Mouse (Mus musculus) left cerebral cortex, adult 11 months (tissue): ENCODE results near the gene Dmtf1.

ENCODE experiments used
- DNase-seq: peaks from one replicate; pipeline ENCODE4 v3.0.0; 2022; ENCODE audit warnings: low spot score

Dmtf1 gene

GRCm38 (mm10) chr5:9107296-9108089 is 54.1 kb downstream of the Dmtf1 start:
- no peak for DNase-seq

DNA sequence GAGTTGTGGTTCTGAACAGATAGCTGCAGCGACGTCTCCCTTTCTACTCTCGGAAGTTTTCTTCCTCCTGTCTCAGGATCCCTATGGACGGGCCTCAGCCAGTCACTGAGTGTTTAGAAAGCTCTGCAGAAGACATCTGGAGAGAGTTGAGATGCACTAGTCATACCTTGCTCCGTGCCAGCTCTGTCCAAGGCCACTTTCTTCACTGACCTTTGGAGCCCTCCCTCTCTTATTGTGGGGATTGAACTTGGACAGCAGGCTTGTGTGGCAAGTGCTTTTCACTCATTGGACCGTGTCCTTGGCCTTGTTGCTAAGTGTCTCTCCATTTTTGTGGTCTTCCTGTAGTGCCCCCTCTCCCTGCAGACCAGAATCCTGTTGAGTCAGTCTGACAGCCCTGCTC is 54.8 kb downstream of the Dmtf1 start:
- DNase-seq: no peak

- no peak for DNase-seq
Observed at GRCm38 (mm10) chr5:9103958-9104357, 57.6 kb downstream of the Dmtf1 start.

DNA sequence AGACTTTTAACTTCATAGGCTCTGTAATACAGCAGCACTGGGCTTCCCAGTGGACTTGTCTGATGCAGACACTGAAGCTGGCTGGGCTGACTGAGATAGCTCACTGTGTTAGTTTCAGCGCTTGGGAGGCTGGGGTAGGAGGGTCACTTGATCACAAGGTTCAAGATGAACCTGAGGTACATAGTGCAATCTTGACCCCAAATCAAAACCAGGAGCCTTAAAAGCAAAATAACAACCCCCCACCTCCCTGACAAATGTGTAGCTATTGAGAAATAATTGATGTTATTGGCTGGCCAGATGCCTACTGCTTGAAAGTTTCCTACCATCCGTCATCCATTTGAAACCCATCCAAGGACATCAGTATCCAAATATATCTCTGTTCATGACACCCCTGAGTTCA is 58.9 kb downstream of the Dmtf1 start:
- DNase-seq: no peak

GRCm38 (mm10) chr5:9100849-9101801 is 60.5 kb downstream of the Dmtf1 start:
- DNase-seq: no peak

- DNase-seq: peak; percentile 80
Observed at GRCm38 (mm10) chr5:9100207-9100848, 61.2 kb downstream of the Dmtf1 start, which contains the start of gene Tmem243. TSS of gene Tmem243 (plus strand) at chr5:9100668.

- DNase-seq: no peak
Observed at GRCm38 (mm10) chr5:9093490-9093889, 68.1 kb downstream of the Dmtf1 start.

GRCm38 (mm10) chr5:9092716-9093115 is 68.9 kb downstream of the Dmtf1 start:
- DNase-seq: no peak

DNA sequence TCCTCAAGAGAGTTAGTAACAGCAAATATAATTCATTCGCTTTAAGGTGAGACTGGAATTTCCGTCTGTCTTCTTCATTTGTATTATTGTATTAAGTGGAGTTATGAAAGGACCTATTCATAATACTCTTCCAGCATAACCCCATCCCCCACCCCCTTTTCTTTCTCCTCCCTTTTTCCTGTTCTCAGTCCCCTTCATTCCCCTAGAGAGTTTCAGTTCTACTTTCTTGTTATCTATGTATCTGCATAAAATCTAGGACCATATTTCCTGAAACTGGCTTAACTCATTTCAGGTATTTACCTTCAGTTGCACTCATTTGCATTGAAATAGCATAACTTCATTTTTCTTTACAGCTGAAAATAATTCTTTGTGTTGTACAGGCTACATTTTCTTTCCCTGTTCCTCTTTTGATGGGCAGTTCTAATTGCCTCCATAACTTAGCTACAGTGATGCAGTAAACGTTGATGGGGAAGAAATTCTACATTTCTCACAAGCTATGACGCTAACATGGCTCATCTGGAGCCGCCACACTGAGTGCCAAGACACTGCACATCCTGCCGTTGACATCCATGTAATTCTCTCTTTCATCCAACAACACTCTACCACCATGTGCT is 71.0 kb downstream of the Dmtf1 start:
- no peak for DNase-seq

DNA sequence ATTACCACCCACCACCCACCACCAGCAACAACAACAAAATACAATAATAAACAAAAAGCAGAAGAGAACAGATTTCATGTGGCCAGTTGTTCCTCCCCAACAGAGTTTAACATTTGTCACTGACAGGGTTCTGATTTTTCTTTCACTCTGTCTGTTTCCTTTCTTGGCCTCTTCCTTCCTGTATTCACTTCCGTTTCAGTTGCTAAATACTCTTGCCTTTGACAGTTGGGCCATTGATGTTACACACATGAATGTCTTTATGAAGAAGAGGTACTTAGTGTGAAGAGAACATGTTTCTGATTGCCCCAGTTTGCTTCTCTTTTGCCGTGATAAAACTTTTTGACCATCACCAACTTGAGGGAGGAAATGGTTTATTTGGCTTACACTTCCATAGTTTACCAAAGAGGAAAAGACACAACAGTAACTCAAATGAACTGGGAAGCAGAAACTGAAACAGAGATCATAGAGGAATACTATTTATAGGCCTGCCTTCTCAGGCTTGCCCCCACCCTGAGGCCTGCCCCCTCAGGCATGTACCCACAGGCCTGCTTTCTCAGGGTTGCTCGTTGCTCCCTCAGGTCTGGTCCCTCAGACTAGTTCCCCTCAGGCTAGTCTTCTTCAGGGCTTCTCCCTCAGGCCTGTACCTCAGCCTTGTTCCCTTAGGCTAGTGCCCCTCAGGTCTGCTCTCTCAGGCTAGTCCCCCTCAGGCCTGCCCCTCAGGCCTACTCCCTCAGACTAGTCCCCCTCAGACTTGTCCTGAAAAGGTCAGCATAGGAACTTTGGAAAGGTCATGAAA is 74.5 kb downstream of the Dmtf1 start:
- no peak for DNase-seq

DNA sequence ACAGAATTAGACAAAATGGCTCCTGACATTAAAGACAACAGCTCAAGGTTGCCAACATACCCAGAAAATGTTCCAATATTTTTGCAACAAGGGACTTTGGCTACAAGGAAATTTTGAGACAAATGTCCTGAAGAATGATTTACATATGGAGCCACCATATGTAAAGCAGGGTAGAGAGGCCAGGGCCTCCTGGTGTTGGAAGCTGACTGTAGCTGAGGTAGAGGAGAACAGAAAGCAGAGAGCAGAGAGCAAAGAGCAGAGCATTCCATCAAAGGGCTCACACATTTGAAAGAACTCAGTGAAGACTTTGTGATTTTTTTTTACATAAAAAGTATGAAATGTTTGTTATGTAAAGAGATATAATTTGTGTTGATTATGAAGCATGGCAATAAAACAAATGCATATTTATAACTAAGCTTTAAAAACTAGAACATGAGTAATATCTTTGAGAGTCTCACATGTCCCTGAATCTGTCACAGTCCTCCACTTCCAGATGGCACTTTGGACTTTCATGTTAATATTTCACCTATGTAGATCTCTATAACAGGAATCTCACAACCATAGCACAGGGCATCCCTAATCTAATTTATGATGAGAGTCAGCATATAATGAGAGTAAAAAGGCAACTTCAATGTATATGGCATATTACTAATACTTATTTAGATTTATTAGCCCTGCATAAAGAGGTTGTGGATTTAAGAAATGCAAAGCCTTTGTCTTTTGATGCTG is 81.6 kb downstream of the Dmtf1 start:
- no peak for DNase-seq

DNA sequence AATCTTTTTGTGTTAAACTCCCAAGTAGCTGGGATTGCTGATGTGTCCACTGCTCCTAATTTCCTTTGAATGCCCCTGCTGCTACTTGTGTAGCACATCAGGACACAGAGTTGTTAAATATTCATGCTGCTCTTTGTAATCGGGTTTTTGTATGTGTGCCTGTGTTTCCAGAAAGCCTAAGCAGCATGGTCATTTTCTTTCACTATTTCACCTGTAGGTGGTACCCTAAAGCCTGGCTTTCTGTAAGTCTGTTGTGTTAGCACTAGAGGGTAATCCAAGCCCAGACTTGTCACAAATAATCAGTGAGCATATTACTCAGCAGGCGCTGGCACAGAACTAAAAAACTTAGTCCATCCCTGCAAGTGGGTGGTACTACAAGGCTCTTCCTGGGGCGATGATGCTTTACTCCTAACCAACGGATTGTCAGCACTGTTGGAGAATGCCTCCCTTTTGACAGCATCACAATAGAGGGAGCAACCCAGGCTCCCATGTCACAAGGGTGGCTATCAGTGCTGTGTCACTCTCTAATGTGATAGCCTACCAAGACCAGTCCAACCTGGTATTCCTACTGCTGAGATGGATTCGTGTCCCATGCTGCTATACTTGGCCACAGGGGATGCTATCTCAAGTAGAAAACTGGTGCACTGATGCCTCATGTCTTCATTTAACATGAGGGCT is 88.3 kb downstream of the Dmtf1 start:
- DNase-seq: no peak

GRCm38 (mm10) chr5:9071360-9071759 is 90.2 kb downstream of the Dmtf1 start:
- DNase-seq: no peak

DNA sequence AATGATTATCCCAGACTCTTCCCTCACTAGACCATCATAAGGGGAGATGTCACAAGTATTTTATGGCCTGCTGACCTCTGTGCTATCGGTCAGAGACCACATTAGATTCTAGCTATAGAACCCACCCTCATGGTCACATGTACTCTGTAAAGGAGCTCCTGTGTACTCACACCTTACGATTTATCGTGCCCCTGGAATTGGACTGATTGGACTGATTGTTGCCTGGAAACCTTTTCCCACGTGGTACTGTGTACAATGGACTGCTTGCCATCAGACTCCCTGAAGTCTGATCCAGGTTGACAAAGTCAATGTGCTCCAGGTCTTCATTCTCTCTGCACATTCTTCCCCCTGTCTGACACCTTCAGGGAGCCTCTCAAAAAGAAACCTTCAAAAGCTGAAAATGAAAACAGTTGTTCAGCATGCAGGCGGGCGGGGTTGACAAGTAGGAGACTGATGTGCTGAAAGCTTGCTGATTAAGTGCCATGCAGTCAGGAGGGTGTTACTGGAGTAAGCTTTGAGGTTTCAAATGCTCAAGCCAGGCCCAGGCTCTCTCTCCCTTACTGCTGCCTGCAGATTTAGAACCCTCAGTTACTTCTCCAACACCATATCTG is 91.9 kb downstream of the Dmtf1 start:
- DNase-seq: no peak

DNA sequence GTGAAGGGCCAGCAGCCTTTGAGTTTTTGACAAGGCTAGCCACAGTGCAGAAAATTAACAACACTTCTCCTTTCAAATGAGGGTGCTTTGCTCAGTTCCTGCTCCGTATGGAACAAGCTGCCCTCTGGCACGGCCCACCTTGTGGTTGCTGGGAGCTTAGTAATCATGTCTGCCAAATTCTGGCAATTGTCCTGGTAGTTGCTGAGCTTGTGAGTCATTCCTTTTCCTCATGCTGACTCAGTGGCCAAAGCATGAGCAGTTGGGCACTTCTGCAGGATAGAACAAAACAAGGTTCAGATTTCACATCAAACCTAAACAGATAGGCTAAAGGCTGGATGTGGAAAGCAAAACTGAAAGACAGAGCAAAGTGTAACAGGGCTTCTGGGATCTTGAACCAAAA is 92.7 kb downstream of the Dmtf1 start:
- DNase-seq: peak; percentile 38
